Mouse (Mus musculus) erythroblast, embryonic 14.5 days (primary cell): ENCODE data around the gene Adgrf3.

ENCODE experiments used
- GATA1 ChIP-seq: IDR thresholded peaks from 2 replicates; pipeline ENCODE4 v1.6.1; 2012; ENCODE audit warnings: low read length, inconsistent platforms, mixed read lengths
- TAL1 ChIP-seq: IDR thresholded peaks from 3 replicates; pipeline ENCODE4 v1.6.1; 2012; ENCODE audit warnings: low read length, inconsistent platforms, mixed read lengths

DNA sequence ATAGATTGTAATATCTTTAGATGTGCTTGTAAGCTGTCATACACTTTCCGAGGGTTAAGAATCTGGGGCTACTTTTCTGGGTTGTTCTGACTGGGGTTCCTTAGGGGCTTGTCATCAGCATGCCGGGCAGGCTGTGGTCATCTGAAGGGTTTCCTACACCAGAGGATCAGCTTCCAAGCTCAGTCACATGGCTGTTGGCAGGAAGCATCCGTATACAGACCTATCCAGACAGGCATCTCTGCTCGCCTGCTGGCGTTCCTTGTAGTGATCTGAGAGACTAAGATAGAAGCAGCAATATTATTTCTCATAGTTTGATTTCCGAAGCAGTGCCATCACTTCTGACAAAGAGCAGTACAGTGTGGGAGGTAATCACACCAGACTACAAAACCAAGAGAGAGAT is 45.9 kb downstream of the Adgrf3 start:
- TF ChIP-seq GATA1 (no peak), TAL1 (no peak)
